Mouse (Mus musculus) stomach, embryonic 16.5 days (tissue): Measurements from ENCODE around the gene Icam1. TPM values are rescaled to one million over a fixed set of nuclear protein-coding genes. Genes with fewer than 3 reads are reported as not detected.

ENCODE experiments used
- ATAC-seq: fragments of 200-750 bp; cut with Nextera tagmentation; 2 replicates; pipeline ENCODE4 v1.8.0; 2017; ENCODE audit warnings: moderate number of reproducible peaks, moderate TSS enrichment; ENCODE audit not compliant: insufficient read depth, low FRiP score
- H3K27ac ChIP-seq: fragments of 300-500 bp; sonication (generic); 2 replicates; pipeline ENCODE4 v1.5.1; 2014; ENCODE audit warnings: low read length
- H3K27me3 ChIP-seq: fragments of 300-500 bp; sonication (generic); 2 replicates; pipeline ENCODE4 v1.6.1; 2014; ENCODE audit warnings: low read length, control low read depth, mixed read lengths; ENCODE audit not compliant: control insufficient read depth, insufficient read depth
- H3K36me3 ChIP-seq: fragments of 300-500 bp; sonication (generic); 2 replicates; pipeline ENCODE4 v1.6.1; 2014; ENCODE audit warnings: low read length; ENCODE audit not compliant: control insufficient read depth, insufficient read depth
- H3K4me1 ChIP-seq: fragments of 300-500 bp; sonication (generic); 2 replicates; pipeline ENCODE4 v1.6.1; 2014; ENCODE audit warnings: low read length, control low read depth, mixed read lengths; ENCODE audit not compliant: control insufficient read depth, insufficient read depth
- H3K4me2 ChIP-seq: fragments of 300-500 bp; sonication (generic); 2 replicates; pipeline ENCODE4 v1.6.1; 2014; ENCODE audit warnings: low read depth, low read length, mixed read lengths
- H3K4me3 ChIP-seq: fragments of 300-500 bp; sonication (generic); replicated peaks from 2 replicates; pipeline ENCODE4 v1.5.1; 2014; ENCODE audit warnings: mild to moderate bottlenecking, low read length
- H3K9ac ChIP-seq: fragments of 300-500 bp; sonication (generic); 2 replicates; pipeline ENCODE4 v1.6.1; 2014; ENCODE audit warnings: low read length
- H3K9me3 ChIP-seq: fragments of 300-500 bp; sonication (generic); replicated peaks from 2 replicates; pipeline ENCODE4 v1.6.1; 2016; ENCODE audit warnings: low read length, control low read depth; ENCODE audit not compliant: control insufficient read depth
- WGBS: fragments of 180-500 bp; shearing (Covaris S2); extraction: QIAGEN DNeasy Blood & Tissue Kit; methylation state at CpG from one replicate; pipeline ENCODE4 v1.1.7; 2014; 5-methylcytosine and 5-hydroxymethylcytosine counted together
- polyA plus RNA-seq: library from polyadenylated mRNA; unstranded; fragments of >200 nt; fragmentation: Nextera tagmentation; extraction: Ambion mirVana; gene quantifications from 2 replicates; pipeline ENCODE4 v1.2.1, GENCODE M21; 2015

The Icam1 gene
- polyA plus RNA-seq, result 15.0 and 16.3 TPM in 2 replicates

- H3K4me1 ChIP-seq, result peaks cover 24% of the 10 kb centered on the region
- H3K36me3 ChIP-seq, result no peaks in the 10 kb centered on the region
- H3K9ac ChIP-seq, result peak within 1 kb of the TSS; percentile 68
- no peaks in the 10 kb centered on the region for H3K9me3 ChIP-seq
- WGBS, result under 1% methylated on average over 30 of the region's 30 CpGs
- H3K4me3 ChIP-seq, result peak within 1 kb of the TSS; percentile 52
- H3K27me3 ChIP-seq, result peaks cover 10% of the 10 kb centered on the region
- H3K27ac ChIP-seq, result peak within 1 kb of the TSS; percentile 38; the same call in 1 of the 2 replicates
- peak within 1 kb of the TSS; percentile 72 for H3K4me2 ChIP-seq
- ATAC-seq, result peak; percentile 71
Measured at GRCm38 (mm10) chr9:21015571-21016130, at the start of gene Icam1. Gene Icam1 (plus strand): TSS chr9:21015985.

GRCm38 (mm10) chr9:20966008-20966407 is 49.8 kb upstream of the Icam1 start:
- H3K27ac ChIP-seq, result no peak overlapping the region
- no peak overlapping the region for H3K9ac ChIP-seq
- ATAC-seq, result no peak
- no peak overlapping the region for H3K4me3 ChIP-seq
- WGBS, result 82% methylated on average over 3 of the region's 3 CpGs
- H3K36me3 ChIP-seq, result peaks cover 11% of the 10 kb centered on the region; the same call in 1 of the 2 replicates
- no peaks in the 10 kb centered on the region for H3K9me3 ChIP-seq
- H3K27me3 ChIP-seq, result no peaks in the 10 kb centered on the region
- peaks cover 3% of the 10 kb centered on the region; the same call in 1 of the 2 replicates for H3K4me1 ChIP-seq
- H3K4me2 ChIP-seq, result no peak overlapping the region

- no peak overlapping the region for H3K9ac ChIP-seq
- 78% methylated on average over 5 of the region's 5 CpGs for WGBS
- no peaks in the 10 kb centered on the region for H3K27me3 ChIP-seq
- H3K4me2 ChIP-seq, result no peak overlapping the region
- H3K4me3 ChIP-seq, result no peak overlapping the region
- no peaks in the 10 kb centered on the region for H3K9me3 ChIP-seq
- peaks cover 11% of the 10 kb centered on the region; the same call in 1 of the 2 replicates for H3K36me3 ChIP-seq
- ATAC-seq, result no peak
- no peak overlapping the region for H3K27ac ChIP-seq
- peaks cover 10% of the 10 kb centered on the region for H3K4me1 ChIP-seq
Measured at GRCm38 (mm10) chr9:20966747-20967146, 49.0 kb upstream of the Icam1 start.

GRCm38 (mm10) chr9:20971751-20972140 is 44.0 kb upstream of the Icam1 start:
- peaks cover 37% of the 10 kb centered on the region for H3K4me1 ChIP-seq
- peak; percentile 51 for ATAC-seq
- peak overlapping the region; percentile 72 for H3K9ac ChIP-seq
- no peaks in the 10 kb centered on the region for H3K27me3 ChIP-seq
- peak overlapping the region; percentile 96 for H3K27ac ChIP-seq
- H3K36me3 ChIP-seq, result peaks cover 11% of the 10 kb centered on the region; the same call in 1 of the 2 replicates
- H3K4me3 ChIP-seq, result peak overlapping the region; percentile 95
- H3K9me3 ChIP-seq, result no peaks in the 10 kb centered on the region
- WGBS, result 34% methylated on average over 7 of the region's 7 CpGs
- H3K4me2 ChIP-seq, result peak overlapping the region; percentile 86

GRCm38 (mm10) chr9:20972141-20972992 is 43.4 kb upstream of the Icam1 start:
- H3K27me3 ChIP-seq, result no peaks in the 10 kb centered on the region
- H3K4me2 ChIP-seq, result peak overlapping the region; percentile 86
- peak overlapping the region; percentile 72 for H3K9ac ChIP-seq
- ATAC-seq, result peak; percentile 65
- H3K27ac ChIP-seq, result peak overlapping the region; percentile 96
- peaks cover 6% of the 10 kb centered on the region; the same call in 1 of the 2 replicates for H3K36me3 ChIP-seq
- peaks cover 42% of the 10 kb centered on the region for H3K4me1 ChIP-seq
- no peaks in the 10 kb centered on the region for H3K9me3 ChIP-seq
- 23% methylated on average over 28 of the region's 28 CpGs for WGBS
- H3K4me3 ChIP-seq, result peak overlapping the region; percentile 95

GRCm38 (mm10) chr9:20973001-20973681 is 42.6 kb upstream of the Icam1 start:
- ATAC-seq, result no peak
- no peaks in the 10 kb centered on the region for H3K27me3 ChIP-seq
- H3K4me3 ChIP-seq, result peak overlapping the region; percentile 95
- peak overlapping the region; percentile 72 for H3K9ac ChIP-seq
- peak overlapping the region; percentile 86 for H3K4me2 ChIP-seq
- H3K27ac ChIP-seq, result peak overlapping the region; percentile 96
- H3K9me3 ChIP-seq, result no peaks in the 10 kb centered on the region
- WGBS, result 72% methylated on average over 4 of the region's 4 CpGs
- H3K36me3 ChIP-seq, result peaks cover 1% of the 10 kb centered on the region; the same call in 1 of the 2 replicates
- peaks cover 43% of the 10 kb centered on the region for H3K4me1 ChIP-seq

- H3K27me3 ChIP-seq, result no peaks in the 10 kb centered on the region
- peak overlapping the region; percentile 72; the same call in 1 of the 2 replicates for H3K9ac ChIP-seq
- H3K27ac ChIP-seq, result peak overlapping the region; percentile 96
- H3K4me3 ChIP-seq, result peak overlapping the region; percentile 95
- no peaks in the 10 kb centered on the region for H3K9me3 ChIP-seq
- H3K36me3 ChIP-seq, result no peaks in the 10 kb centered on the region
- 37% methylated on average over 6 of the region's 6 CpGs for WGBS
- peak overlapping the region; percentile 86 for H3K4me2 ChIP-seq
- no peak for ATAC-seq
- H3K4me1 ChIP-seq, result peaks cover 48% of the 10 kb centered on the region
Measured at GRCm38 (mm10) chr9:20973682-20974075, 42.1 kb upstream of the Icam1 start.

- under 1% methylated on average over 45 of the region's 45 CpGs for WGBS
- peaks cover 54% of the 10 kb centered on the region for H3K4me1 ChIP-seq
Measured at GRCm38 (mm10) chr9:20975431-20976215, 40.2 kb upstream of the Icam1 start.

More at GRCm38 (mm10) chr9:20975431-20976215, 40.2 kb upstream of the Icam1 start:
- H3K9ac ChIP-seq, result peak overlapping the region; percentile 94
- H3K27me3 ChIP-seq, result no peaks in the 10 kb centered on the region
- H3K4me2 ChIP-seq, result peak overlapping the region; percentile 86
- no peaks in the 10 kb centered on the region for H3K9me3 ChIP-seq
- ATAC-seq, result peak; percentile 32; the same call in 1 of the 2 replicates
- H3K4me3 ChIP-seq, result peak overlapping the region; percentile 95
- H3K27ac ChIP-seq, result peak overlapping the region; percentile 96
- H3K36me3 ChIP-seq, result no peaks in the 10 kb centered on the region
